Mouse (Mus musculus) lung, postnatal 0 days (tissue): ENCODE data around the gene Cox5a. TPM values are rescaled to one million over a fixed set of nuclear protein-coding genes. Genes with fewer than 3 reads are reported as not detected.

Experiments
- ATAC-seq: fragments of 200-750 bp; cut with Nextera tagmentation; 2 replicates; pipeline ENCODE4 v1.8.0; 2017; ENCODE audit warnings: moderate library complexity
- DNase-seq: peaks from one replicate; pipeline ENCODE4 v3.0.0-alpha.2; 2016; ENCODE audit warnings: low spot score
- H3K27ac ChIP-seq: fragments of 300-500 bp; sonication (generic); 2 replicates; pipeline ENCODE4 v1.5.1; 2014; ENCODE audit warnings: antibody characterized with exemption, mild to moderate bottlenecking, low read length, mixed read lengths
- H3K27me3 ChIP-seq: fragments of 300-500 bp; sonication (generic); replicated peaks from 2 replicates; pipeline ENCODE4 v1.6.1; 2014; ENCODE audit warnings: low read length, mixed read lengths; ENCODE audit not compliant: insufficient read depth
- H3K36me3 ChIP-seq: fragments of 300-500 bp; sonication (generic); 2 replicates; pipeline ENCODE4 v1.6.1; 2014; ENCODE audit warnings: low read length, mixed read lengths; ENCODE audit not compliant: insufficient read depth
- H3K4me1 ChIP-seq: fragments of 300-500 bp; sonication (generic); 2 replicates; pipeline ENCODE4 v1.6.1; 2014; ENCODE audit warnings: antibody characterized with exemption, low read depth, low read length, mixed read lengths; ENCODE audit not compliant: insufficient read depth
- H3K4me2 ChIP-seq: fragments of 300-500 bp; sonication (generic); replicated peaks from 2 replicates; pipeline ENCODE4 v1.6.1; 2014; ENCODE audit warnings: low read depth, mild to moderate bottlenecking, low read length, moderate library complexity, mixed read lengths
- H3K4me3 ChIP-seq: fragments of 300-500 bp; sonication (generic); 2 replicates; pipeline ENCODE4 v1.5.1; 2014; ENCODE audit warnings: low read depth, low read length
- H3K9ac ChIP-seq: fragments of 300-500 bp; sonication (generic); replicated peaks from 2 replicates; pipeline ENCODE4 v1.6.1; 2014; ENCODE audit warnings: low read depth, mild to moderate bottlenecking
- H3K9me3 ChIP-seq: fragments of 300-500 bp; sonication (generic); 2 replicates; pipeline ENCODE4 v1.6.1; 2016; ENCODE audit warnings: low read length, mixed read lengths
- CTCF ChIP-seq: IDR thresholded peaks from 2 replicates; pipeline ENCODE4 v1.5.1; 2016; ENCODE audit warnings: antibody characterized with exemption, mild to moderate bottlenecking
- EP300 ChIP-seq: IDR thresholded peaks from 2 replicates; pipeline ENCODE4 v1.6.1; 2016; ENCODE audit warnings: antibody characterized with exemption, mild to moderate bottlenecking, control low read depth
- WGBS: fragments of 180-500 bp; shearing (Covaris S2); extraction: QIAGEN DNeasy Blood & Tissue Kit; methylation state at CpG from one replicate; pipeline ENCODE4 v1.1.7; 2014; 5-methylcytosine and 5-hydroxymethylcytosine counted together
- polyA plus RNA-seq: library from polyadenylated mRNA; unstranded; fragments of >200 nt; fragmentation: Nextera tagmentation; extraction: Ambion mirVana; gene quantifications from 2 replicates; pipeline ENCODE4 v1.2.1, GENCODE M21; 2015

Gene Cox5a
- polyA plus RNA-seq, 1 experiment from 2014 or later: 448 TPM

DNA sequence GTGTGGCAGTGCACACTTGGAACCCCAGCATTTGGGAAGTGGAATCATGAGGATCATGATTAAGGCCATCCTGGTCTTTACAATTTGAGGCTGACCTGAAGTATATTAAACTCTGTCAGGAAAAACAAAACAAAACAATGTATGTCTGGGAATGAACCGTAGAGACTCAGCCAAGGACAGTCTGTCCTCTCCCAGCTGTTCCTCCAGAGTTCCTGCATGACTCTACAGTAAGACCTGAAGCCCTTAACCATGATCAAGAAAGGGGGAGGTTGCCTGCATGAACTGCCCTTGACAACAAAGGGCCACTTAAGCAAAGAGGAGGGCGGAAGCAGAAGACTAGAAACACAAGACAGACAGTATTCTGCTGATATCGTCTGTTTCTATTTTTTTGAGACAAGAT, 54.5 kb downstream of the Cox5a start:
- Histone ChIP-seq H3K4me1 (no peaks in the 10 kb centered on the region), H3K9me3 (no peaks in the 10 kb centered on the region), H3K27ac (no peak overlapping the region), H3K4me2 (no peak overlapping the region), H3K9ac (no peak overlapping the region), H3K27me3 (no peaks in the 10 kb centered on the region), H3K36me3 (peaks cover 14% of the 10 kb centered on the region), H3K4me3 (no peak overlapping the region)
- DNase-seq (peak; percentile 22), ATAC-seq (peak; percentile 64; the same call in 1 of the 2 replicates)
- 56% methylated on average over 3 of the region's 3 CpGs for WGBS
- peak; percentile 60 for TF ChIP-seq EP300
- TF ChIP-seq CTCF: no peak

- no peak overlapping the region for H3K27ac ChIP-seq
- no peak overlapping the region for H3K9ac ChIP-seq
- no peak overlapping the region for H3K4me2 ChIP-seq
- H3K27me3 ChIP-seq: no peaks in the 10 kb centered on the region
- ATAC-seq (no peak), DNase-seq (no peak)
- H3K36me3 ChIP-seq: peaks cover 29% of the 10 kb centered on the region
- no peaks in the 10 kb centered on the region for H3K9me3 ChIP-seq
- WGBS: 77% methylated on average over 6 of the region's 6 CpGs
- TF ChIP-seq CTCF (no peak), EP300 (no peak)
- H3K4me3 ChIP-seq: no peak overlapping the region
- no peaks in the 10 kb centered on the region for H3K4me1 ChIP-seq
These were observed 56.2 kb downstream of the Cox5a start for GRCm38 (mm10) chr9:57577144-57577849.

Other genes with a start within 250 kb of the Cox5a start
- gene Ppcdc, start 81.2 kb upstream of the Cox5a start, polyA plus RNA-seq: 25.9 and 29.2 TPM in 2 replicates
- gene Scamp5, start 53.2 kb upstream of the Cox5a start, polyA plus RNA-seq: 3.5 and 4.0 TPM in 2 replicates
- gene Rpp25, start 17.2 kb upstream of the Cox5a start, polyA plus RNA-seq: 3.3 and 3.6 TPM in 2 replicates
- 12.3 and 13.5 TPM in 2 replicates for gene Fam219b, start 16.3 kb downstream of the Cox5a start, polyA plus RNA-seq
- gene Mpi, start 31.5 kb downstream of the Cox5a start, polyA plus RNA-seq: 19.1 and 24.3 TPM in 2 replicates
- gene Scamp2, start 39.7 kb downstream of the Cox5a start, polyA plus RNA-seq: 69.5 and 73.5 TPM in 2 replicates
- 7.3 and 7.8 TPM in 2 replicates for gene Ulk3, start 68.2 kb downstream of the Cox5a start, polyA plus RNA-seq
- gene Cplx3, start 85.0 kb downstream of the Cox5a start, polyA plus RNA-seq: not detected in 2 replicates
- not detected in 2 replicates for gene Lman1l, start 99.5 kb downstream of the Cox5a start, polyA plus RNA-seq
- gene Csk, start 132.4 kb downstream of the Cox5a start, polyA plus RNA-seq: 25.6 and 27.3 TPM in 2 replicates
- gene Cyp1a2, start 162.4 kb downstream of the Cox5a start, polyA plus RNA-seq: 0.07 TPM in 1 of 2 replicates, not detected in the other
- gene Cyp1a1, start 166.7 kb downstream of the Cox5a start, polyA plus RNA-seq: 9.0 and 13.0 TPM in 2 replicates
- gene Edc3, start 187.3 kb downstream of the Cox5a start, polyA plus RNA-seq: 23.3 and 25.3 TPM in 2 replicates
- 65.1 and 65.5 TPM in 2 replicates for gene Clk3, start 244.6 kb downstream of the Cox5a start, polyA plus RNA-seq